Mouse (Mus musculus) kidney, adult 8-10 months (tissue): ENCODE measurements at regions not wholly inside any gene's neighbourhood (a gene's known extent, or its start where the extent isn't known, plus 50 kb on each side); places are given as distances from the start of the nearest gene placed in this dataset.
"Not testable (repeated sequence)": the region's sequence is repeated elsewhere in the genome, so short reads cannot be mapped to it uniquely, and the experiment has no call there.

Experiments
- DNase-seq, 2 experiments: peaks; one replicate each; pipeline ENCODE4 v3.0.0; 2022

DNA sequence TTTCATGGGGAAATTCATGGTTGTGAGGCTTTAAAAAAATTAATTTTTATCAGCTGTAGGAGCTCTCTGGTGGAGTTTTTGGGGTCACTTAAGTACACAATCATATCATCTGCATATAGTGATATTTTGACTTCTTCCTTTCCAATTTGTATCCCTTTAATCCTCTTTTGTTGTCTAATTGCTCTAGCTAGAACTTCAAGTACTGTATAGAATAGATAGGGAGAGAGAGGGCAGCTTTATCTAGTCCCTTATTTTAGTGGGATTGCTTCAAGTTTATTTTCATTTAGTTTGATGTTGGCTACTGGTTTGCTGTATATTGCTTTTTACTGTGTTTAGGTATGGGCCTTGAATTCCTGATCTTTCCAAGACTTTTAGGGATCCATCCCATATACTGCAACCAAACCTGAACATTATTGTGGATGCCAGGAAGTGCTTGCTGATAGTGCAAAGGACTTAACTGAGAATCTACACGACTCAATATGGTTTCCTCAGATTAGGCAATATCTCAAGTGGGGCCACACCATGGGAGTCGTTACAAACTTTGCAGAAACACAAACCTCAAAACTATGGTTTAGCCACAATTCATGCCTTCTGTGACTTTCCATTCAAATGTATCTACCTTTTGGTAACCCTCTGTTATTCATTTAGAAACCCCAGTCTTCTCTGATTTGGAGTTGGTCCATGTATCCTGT lies 878.4 kb upstream of the Olfr1507 start:
- not testable (repeated sequence) for DNase-seq

DNA sequence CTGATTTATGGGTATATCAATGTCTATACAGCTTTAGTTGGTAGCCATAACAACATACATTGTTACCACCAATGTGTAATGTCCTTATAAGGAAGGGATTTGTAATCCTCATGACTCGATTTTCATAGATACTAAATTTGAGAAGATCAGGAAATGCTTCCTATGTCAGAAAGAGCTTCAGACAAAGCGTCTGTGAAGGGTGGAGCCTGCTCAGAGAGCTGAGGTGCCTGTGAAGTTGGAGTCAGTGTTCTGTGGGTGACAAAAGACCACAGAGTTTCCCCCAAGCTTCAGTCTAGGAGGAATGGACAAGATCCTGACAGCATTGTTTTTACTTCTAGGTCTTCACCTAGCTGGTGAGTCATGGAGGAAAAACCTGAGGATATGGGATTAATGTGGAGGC lies 874.2 kb upstream of the Olfr1507 start:
- DNase-seq: no peak

DNA sequence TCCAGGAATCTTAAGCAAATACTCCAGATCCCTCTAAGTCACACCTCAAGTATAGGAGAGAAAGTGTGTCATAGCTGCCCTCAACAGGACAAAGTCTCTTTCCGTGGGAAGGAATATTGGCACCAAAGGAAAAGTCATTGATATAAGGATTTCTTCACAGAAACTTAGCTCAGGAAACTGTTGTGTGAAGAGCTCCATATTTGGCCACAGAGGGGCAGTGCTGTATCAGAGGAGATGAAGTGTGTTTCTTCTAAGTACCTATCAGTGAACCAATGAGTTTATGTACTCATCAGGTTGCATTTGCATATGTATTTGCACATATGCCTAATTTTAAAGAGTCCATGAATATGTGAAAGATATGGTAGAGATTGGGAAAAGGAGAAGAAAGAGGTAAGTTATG lies 871.9 kb upstream of the Olfr1507 start:
- not testable (repeated sequence) for DNase-seq

DNA sequence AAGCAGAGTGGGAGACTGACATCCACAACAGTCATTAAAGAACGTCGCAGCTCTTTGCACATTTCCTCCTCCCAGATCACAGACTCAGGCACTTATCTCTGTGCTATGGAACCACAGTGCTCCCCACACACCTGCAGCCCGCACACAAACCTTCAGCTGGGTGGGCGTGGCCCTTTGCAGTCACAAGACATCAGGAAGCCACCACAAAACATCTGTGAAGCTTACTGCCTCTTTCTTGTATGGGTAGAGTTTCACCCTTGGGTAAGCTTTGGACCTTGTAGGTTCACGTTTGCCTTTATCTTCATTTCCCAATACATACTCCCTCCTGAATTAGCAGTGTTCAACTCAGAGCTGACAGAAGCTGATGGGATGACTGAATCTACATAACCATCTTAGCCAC lies 868.4 kb upstream of the Olfr1507 start:
- DNase-seq: not testable (repeated sequence)

DNA sequence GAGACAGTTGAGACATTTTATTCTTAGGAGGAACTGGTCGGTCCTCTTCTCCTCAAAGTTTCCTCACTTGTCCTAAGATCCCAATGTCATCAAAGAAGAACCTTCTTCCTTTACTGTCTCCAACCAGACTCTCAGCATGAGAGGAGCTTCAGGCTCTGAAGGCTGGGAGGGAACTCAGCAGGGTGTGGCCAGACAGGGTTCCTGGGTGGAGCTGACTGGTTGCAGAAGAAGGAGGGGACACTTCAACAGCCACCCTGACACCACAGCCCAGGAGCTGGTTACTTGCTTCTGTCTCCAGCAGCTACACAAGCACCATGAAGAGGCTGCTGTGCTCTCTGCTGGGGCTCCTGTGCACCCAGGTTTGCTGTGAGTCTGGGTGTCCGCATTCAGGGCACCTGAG lies 866.5 kb upstream of the Olfr1507 start:
- not testable (repeated sequence) for DNase-seq

DNA sequence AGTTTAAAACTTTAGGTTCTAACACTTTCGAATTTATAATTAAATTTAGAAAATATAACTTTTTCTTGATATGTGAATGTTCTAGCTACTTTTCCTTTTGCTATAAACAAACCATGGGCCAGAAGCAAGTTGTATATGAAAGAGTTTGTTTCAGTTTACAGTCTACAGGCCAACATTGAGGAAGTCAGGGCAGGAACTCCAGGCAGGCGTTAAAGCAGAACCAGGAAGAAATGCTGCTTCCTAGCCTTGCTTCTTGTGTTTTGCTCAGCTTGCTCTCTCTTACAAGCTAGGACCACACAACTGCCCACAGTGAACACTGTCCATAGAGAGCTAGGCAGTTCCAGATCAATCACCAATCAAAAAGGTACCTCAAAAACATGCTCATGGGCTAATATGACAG lies 861.9 kb upstream of the Olfr1507 start:
- DNase-seq: not testable (repeated sequence)

DNA sequence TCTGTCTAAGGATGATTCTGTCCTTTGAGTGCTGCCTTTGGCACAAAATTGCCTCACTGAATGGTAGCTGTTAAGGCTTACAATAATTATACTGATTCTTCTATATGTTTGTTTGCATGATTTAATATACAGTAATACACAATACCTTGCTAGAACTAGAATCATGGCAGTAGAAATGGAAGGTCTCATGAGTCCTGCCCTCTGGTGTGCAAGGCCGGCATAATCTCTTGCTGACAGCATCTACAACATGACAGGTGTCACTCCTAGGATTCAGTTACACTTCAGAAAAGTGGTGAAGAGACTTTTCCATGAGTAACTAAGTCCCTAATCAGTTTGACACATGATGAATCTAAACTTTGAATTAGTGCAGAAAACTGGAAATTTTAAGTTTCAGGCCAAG lies 861.2 kb upstream of the Olfr1507 start:
- not testable (repeated sequence) for DNase-seq

DNA sequence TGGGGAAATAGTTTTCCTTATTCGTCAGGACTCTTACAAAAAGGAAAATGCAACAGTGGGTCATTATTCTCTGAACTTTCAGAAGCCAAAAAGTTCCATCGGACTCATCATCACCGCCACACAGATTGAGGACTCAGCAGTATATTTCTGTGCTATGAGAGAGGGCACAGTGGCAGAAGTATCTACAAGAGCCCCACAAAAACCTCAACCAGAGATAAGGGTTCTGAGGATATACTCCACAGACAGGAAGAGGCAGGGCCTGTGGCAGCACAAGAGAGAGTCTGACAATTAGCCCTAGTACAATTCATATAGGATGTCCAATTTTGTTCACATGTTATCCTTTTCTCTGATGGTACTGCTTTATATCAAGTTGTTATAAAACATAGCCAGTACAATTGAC lies 855.9 kb upstream of the Olfr1507 start:
- not testable (repeated sequence) for DNase-seq

DNA sequence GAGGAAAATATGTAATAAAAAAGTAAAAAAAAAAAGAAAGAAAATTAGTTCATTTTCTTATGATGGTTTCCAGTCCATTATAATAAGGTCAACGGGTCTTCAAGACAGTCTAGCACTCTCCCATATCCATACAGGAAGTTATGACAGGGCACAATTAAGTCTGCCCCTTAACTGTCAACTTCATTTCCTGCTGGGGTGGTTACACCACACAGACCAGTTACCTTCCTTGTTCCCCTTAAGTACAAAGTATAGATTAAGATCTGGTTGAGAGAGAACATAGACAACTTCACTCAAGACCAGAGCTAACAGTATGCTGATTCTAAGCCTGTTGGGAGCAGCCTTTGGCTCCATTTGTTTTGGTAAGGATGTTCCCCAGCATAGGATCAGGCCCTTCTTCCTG lies 855.2 kb upstream of the Olfr1507 start:
- DNase-seq: not testable (repeated sequence)

DNA sequence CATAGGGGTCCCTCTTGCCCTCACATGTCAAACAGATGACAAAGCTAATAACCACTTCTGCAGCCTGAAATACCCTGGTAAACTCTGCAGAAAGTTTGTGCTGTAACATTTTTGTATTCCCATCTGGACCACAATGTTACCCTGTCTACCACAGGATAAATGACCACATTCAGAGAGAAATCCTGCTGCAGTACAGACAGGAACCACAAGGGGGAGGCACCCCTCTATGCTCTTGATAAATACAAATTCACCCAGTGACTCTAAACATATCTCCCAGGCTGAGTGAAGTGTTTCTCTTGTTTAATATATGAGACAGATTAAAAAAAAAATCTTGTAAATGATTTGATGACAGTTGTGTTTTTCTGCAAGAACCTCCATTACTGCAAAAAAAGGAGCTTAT lies 853.6 kb upstream of the Olfr1507 start:
- DNase-seq: peak in 1 of 2 experiments; percentile 3

DNA sequence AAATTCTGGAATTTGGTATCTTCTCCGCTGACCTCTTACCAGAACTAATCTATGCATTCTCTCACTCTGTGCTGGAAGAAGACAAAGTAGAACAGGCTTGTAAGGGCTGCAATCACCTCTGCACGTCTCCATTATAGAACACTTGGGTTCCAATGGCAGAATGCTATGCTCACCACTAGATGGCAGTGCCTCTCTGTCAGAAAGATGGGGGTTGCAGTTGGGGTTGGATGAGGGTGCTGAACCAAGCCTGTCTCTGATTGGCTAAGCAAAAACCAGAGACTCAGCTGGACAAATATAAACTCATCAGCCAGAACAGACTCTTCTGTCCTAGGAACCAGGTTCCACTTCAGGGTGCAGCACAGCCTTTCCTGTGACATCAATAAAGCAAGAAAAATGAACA lies 850.0 kb upstream of the Olfr1507 start:
- not testable (repeated sequence) for DNase-seq

DNA sequence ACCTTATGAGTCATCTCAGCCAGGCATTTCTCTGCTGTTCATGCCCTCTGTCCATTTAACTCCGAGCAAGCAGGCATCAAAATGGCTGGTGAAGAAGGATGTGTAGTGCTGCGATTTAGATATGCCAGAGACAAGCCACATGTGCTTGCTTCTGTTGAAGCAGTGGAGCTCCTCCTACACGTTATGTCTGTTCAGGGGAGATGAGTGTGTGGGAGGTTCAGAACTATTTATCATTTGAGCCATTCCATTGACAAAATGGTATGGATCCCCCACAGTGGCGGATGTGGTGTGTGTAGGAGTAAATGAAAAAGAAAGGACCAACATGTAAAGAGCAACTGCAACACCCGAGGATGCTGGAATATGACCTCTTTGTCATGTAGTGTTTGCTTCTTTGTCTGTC lies 848.3 kb upstream of the Olfr1507 start:
- not testable (repeated sequence) for DNase-seq

DNA sequence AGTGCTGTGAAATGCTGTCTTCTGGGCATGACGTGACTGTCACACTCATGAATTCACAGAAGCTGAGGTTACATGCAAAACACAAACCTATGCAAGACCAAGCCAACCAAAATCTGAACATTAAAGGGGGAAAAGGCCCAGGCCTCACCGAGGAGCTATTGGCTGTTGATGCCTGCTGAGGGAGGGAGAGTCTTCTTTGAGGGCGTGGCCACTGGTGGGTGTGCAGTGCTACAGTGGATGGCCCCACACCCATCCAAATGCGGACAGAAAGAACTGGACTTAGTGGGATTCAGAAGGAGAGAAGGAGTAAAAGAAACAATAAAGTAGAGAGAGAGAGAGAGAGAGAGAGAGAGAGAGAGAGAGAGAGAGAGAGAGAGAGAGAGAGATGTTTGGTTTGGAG lies 843.6 kb upstream of the Olfr1507 start:
- not testable (repeated sequence) for DNase-seq

DNA sequence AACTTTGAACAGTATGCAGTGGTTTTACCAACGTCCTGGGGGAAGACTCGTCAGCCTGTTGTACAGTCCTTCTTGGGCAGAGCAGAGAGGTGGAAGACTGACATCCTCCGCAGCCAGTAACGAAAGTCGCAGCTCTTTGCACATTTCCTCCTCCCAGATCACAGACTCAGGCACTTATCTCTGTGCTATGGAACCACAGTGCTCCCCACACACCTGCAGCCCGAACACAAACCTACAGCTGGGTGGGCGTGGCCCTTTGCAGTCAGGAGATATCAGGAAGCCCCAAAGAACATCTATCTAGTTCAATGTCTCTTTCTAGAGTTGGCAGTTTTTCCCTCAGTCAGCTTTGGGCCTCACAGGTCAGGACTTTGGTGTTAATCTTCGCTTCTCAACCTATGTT lies 841.9 kb upstream of the Olfr1507 start:
- not testable (repeated sequence) for DNase-seq

DNA sequence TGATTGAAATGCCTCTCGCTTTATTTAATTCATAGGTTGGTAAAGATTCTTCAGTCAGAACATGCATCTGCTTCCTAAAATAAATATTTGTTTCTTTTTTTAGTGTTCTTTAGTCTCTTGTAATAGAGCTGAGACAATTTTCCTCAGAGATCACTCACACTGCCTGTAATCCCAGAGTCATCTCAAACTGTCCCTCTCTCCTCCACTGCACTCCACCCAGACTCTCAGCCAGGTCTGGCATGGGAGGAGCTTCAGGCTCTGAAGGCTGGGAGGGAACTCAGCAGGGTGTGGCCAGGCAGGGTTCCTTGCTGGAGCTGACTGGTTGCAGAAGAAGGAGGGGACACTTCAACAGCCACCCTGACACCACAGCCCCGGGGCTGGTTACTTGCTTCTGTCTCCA lies 841.2 kb upstream of the Olfr1507 start:
- not testable (repeated sequence) for DNase-seq

DNA sequence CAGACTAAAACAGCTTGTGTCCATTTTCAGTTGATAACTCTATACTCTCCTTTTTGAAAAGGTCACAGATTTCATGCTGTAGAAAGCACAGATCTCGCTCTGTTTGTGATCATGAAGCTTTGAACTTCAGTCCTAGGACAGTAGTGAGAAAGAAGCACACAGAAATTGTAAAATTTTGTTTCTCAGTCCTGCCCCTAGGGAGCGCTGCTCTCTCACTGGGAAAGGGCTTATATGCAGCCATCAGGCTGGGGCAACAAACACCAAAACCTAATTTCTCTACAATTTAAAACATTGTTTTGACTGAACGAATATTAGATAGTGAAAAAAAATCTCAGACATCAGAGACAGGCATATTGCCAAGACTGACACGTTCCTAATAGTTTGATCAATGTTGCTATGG lies 838.9 kb upstream of the Olfr1507 start:
- not testable (repeated sequence) for DNase-seq

DNA sequence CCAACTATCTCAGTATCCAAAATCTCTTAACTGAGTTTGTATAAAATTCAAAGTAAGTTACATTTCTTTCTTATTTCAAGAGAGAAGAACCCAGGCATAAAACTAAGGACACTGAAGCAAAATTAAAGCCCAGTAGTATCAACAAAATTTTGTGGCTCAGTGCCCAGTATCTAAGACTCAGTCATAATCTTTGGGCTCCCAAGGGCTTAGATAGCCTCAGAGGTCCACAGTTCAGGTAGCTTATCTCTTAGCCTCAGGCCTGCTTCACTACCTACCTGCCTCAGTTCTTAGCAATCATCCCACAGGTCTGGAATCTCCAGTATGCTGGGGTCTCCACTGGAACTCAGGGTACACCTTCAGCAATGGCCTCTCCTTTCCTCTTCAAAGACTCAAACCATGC lies 835.6 kb upstream of the Olfr1507 start:
- DNase-seq: not testable (repeated sequence)

DNA sequence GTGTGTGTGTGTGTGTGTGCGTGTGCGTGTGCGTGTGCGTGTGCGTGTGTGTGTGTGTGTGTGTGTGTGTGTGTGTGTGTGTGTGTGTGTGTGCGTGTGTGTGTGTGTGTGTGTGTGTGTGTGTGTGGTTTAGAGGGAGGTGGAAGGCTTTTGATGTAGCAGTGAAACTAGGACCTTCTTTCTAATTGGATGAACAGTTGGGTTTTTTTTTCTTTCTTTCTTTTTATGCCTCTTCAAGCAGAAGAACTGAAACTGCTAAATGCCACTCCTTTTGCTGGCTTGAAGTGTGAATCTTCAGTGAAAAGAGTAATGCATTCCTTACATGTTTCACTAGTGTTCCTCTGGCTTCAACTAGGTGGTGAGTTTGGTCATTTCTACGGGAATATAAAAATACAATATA lies 828.8 kb upstream of the Olfr1507 start:
- not testable (repeated sequence) for DNase-seq

DNA sequence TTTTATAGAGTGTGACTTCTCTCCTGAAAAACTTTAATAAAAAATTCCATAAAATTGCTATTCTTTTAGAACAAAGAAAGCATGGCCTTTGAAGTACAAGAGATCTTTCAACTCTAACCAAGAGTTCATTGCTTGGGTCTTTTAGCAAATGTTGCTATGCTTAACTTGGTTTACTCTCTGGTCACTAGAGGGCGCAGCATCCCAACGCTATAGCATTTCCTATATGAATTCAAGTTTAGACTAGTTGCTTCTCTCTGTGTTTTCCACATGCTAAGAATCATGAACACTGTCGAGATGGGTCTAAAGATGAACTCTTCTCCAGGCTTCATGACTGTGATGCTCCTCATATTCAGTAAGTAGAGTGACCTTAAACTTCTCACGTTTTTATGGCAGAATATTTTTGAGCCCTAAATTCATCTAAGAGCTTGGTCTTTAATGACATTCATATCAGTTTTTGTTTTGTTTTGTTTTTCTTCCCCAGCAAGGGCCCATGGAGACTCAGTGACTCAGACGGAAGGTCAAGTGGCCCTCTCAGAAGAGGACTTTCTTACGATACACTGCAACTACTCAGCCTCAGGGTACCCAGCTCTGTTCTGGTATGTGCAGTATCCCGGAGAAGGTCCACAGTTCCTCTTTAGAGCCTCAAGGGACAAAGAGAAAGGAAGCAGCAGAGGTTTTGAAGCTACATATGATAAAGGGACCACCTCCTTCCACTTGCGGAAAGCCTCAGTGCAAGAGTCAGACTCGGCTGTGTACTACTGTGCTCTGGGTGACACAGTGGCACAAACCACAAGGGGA lies 823.2 kb upstream of the Olfr1507 start:
- not testable (repeated sequence) for DNase-seq

DNA sequence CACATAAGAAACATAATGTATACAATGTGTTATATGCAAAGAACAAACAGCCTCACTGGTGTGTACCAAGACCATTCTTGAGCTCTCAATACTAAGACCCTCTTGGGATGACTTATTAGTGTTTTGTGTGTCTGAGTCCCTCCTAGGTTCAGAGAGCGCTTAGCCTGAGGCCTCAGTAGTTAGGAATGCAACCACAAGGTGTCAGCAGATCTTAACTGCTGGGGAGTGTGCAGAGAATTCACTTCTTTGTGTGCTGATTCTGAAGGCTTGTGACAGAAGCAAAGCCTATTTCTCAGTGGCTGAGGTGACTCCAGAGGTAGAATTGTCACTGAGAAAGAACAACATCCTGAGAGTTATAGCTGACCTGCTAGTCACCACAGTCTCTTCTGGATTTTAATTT lies 816.9 kb upstream of the Olfr1507 start:
- not testable (repeated sequence) for DNase-seq

DNA sequence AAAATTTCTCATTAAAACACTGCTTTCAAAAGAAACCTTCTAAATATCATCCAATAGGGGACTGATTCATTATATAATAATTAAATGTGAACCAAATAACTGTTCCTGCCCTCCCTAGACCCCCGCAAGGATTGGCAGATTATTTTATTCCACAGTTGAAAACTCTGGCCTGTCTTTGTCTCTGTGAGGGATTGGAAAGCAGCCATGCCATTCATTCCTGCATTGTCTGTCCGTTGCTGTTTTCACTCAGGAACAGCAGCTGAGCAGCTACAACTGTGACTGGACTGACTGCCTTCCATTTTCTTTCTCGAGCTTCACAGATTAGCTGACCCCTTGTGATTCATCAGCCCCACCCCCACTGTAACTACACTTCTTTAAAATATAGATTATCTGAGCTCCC lies 807.6 kb upstream of the Olfr1507 start:
- not testable (repeated sequence) for DNase-seq

DNA sequence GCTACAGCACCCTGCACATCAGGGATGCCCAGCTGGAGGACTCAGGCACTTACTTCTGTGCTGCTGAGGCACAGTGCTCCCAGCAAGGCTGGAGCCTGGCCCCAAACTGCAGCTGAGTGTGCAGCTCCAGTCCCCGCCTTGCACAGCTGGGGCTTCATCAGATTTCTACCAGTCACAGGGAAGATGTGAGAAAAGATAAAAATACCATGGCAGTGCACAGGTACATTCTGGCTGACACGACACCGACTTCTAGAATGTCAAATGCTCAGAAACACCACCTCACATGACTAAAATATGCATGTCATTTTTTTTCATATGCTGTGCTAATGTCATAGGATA lies 806.9 kb upstream of the Olfr1507 start:
- DNase-seq: not testable (repeated sequence)

DNA sequence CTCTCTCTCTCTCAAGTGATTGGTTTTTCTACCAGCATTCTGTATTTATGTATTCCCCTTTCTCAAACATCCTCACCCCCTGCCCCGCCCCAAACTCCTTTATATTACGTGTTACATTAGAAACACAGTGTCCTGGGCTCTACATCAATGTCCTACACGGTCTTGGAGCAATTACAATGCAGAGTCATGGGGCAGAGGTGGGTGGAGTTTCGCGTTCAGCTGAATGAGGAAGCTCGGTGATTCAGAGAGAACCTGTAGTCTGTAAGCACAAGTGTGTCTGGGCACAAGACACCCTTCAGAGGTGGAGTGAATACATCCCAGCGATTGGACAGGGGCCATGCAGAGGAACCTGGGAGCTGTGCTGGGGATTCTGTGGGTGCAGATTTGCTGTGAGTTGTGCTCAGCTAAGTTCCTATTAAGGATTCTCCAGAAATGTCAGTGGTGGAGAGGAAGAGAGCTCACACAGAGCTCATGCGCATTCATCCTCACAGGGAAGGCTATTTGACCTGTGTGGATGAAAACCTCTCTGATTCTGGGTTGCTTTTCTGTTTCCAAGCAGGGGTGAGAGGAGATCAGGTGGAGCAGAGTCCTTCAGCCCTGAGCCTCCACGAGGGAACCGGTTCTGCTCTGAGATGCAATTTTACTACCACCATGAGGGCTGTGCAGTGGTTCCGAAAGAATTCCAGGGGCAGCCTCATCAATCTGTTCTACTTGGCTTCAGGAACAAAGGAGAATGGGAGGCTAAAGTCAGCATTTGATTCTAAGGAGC lies 806.4 kb upstream of the Olfr1507 start:
- DNase-seq: not testable (repeated sequence)

DNA sequence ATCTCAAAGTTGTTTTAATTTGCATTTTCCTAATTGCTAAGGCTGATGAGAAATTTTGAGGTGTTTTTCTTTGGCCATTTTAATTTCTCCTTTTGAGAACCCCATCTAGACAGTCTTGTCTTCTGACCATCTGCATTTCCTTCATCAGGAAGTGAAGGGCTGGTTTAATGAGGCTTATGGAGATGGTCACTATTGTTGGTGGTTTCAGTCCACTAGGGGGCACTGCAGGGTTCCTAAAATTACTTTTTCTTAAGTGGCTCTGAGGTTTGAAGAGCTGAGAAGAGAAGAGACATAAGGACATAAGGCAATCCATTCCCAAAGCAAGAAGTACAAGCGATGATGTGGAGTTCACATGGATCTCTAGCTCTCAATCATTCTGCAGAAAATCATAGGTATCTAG lies 805.6 kb upstream of the Olfr1507 start:
- DNase-seq: not testable (repeated sequence)
